Comparison of ENCODE assay signal across 26 mouse cellular contexts in the genomic region with DNA sequence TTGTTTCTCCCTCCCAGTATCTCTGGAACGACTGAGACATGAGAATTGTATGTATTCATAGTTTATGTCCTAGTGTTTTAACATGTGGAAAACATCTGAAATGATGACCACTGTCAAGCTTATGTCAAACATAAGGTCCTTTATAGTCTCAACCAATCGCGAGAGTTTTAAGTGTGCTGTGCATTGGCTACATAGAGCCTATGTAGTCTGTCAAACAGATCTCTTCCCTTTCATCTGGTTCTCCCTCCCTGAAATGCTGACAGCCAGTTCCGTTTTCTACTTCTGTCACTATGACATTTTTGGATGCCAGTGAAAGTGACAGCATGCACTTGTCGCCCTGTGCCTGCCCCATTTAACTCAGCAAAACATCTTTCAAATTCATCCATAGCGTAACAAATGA.
DNase-seq lines count a peak whose midpoint lies in the region; ATAC-seq and TF ChIP-seq lines count a peak whose summit lies in the region.
"Had no signal": no experiment of that assay in that cellular context is flagged by ENCODE, and none has a peak within 500 bp of the region (broad histone marks: within the 10 kb centered on the region; RNA-seq: fewer than 3 reads in every experiment).

No protein-coding gene starts in this region.

- no peak overlapping the region for H3K9ac ChIP-seq in forebrain, postnatal 0 days
- no peak overlapping the region for H3K9ac ChIP-seq in heart, embryonic 13.5 days
- H3K9ac ChIP-seq: kidney, embryonic 15.5 days; limb, embryonic 13.5 days; stomach, embryonic 15.5 days had no signal

- peak; percentile 80 for ATAC-seq in forebrain, postnatal 0 days
- no peak for ATAC-seq in heart, embryonic 13.5 days (ENCODE audit: extremely low read depth, insufficient number of reproducible peaks, low FRiP score, low TSS enrichment)
- ATAC-seq: hindbrain, embryonic 16.5 days; midbrain, embryonic 16.5 days; Patski had no signal

- H3K9me3 ChIP-seq in forebrain, postnatal 0 days (ENCODE audit: low read length) = no peaks in the 10 kb centered on the region
- no peaks in the 10 kb centered on the region for H3K9me3 ChIP-seq in forebrain, embryonic 10.5 days
- H3K9me3 ChIP-seq in heart, embryonic 13.5 days = no peaks in the 10 kb centered on the region
- H3K9me3 ChIP-seq: kidney, embryonic 15.5 days; limb, embryonic 13.5 days; stomach, embryonic 15.5 days had no signal

- no peak for TF ChIP-seq CTCF in forebrain, postnatal 0 days (IDR thresholded peaks at IDR 0.05; ENCODE audit: low read depth)
- TF ChIP-seq CTCF in layer of hippocampus, adult 2 months (conservative IDR thresholded peaks at IDR 0.05) = no peak

- H3K4me3 ChIP-seq in forebrain, postnatal 0 days (ENCODE audit: low read depth, low read length) = no peak overlapping the region
- no peak overlapping the region for H3K4me3 ChIP-seq in forebrain, embryonic 10.5 days
- no peak overlapping the region for H3K4me3 ChIP-seq in heart, embryonic 13.5 days
- no peak overlapping the region for H3K4me3 ChIP-seq in layer of hippocampus, adult 2 months
- H3K4me3 ChIP-seq: kidney, embryonic 15.5 days; left cerebral cortex, adult 2 months; limb, embryonic 13.5 days; stomach, embryonic 15.5 days had no signal

- H3K27me3 ChIP-seq in forebrain, postnatal 0 days (ENCODE audit: insufficient read depth, low read length) = no peaks in the 10 kb centered on the region
- no peaks in the 10 kb centered on the region for H3K27me3 ChIP-seq in forebrain, embryonic 10.5 days (ENCODE audit: poor library complexity, severe bottlenecking)
- no peaks in the 10 kb centered on the region for H3K27me3 ChIP-seq in heart, embryonic 13.5 days (replicated peaks)
- H3K27me3 ChIP-seq: kidney, embryonic 15.5 days; limb, embryonic 13.5 days; Patski; stomach, embryonic 15.5 days had no signal

- DNase-seq in forebrain, postnatal 0 days = peak; percentile 38
- no peak for DNase-seq in forebrain, embryonic 10.5 days (ENCODE audit: extremely low spot score, low spot score)
- no peak for DNase-seq in heart, postnatal 14 days
- peak in 1 of 2 experiments; percentile 13 for DNase-seq in layer of hippocampus, adult 2 months (ENCODE audit: low spot score in 2 of 2)
- DNase-seq in layer of hippocampus, postnatal 25 days (ENCODE audit: extremely low spot score in 1 of 2, low spot score in 1 of 2) = no peak
- peak; percentile 33 for DNase-seq in brain, adult 2 months (ENCODE audit: low read depth, low spot score)
- DNase-seq: adrenal gland, postnatal 10 days; cerebellum, adult 11 months; cerebellum, adult 9-10 months; cerebellum, postnatal 36 days; gastrocnemius, postnatal 36 days; kidney, adult 18-20 months; kidney, postnatal 25 days; lung, postnatal 36 days; right cerebral cortex, postnatal 25 days had no signal

- no peaks in the 10 kb centered on the region for H3K4me1 ChIP-seq in forebrain, postnatal 0 days (ENCODE audit: insufficient read depth)
- H3K4me1 ChIP-seq in forebrain, embryonic 10.5 days = no peaks in the 10 kb centered on the region
- peaks cover 29% of the 10 kb centered on the region for H3K4me1 ChIP-seq in heart, embryonic 13.5 days
- H3K4me1 ChIP-seq: stomach, embryonic 15.5 days had no signal

- H3K4me2 ChIP-seq in forebrain, postnatal 0 days (ENCODE audit: low read depth) = no peak overlapping the region
- H3K4me2 ChIP-seq in heart, embryonic 13.5 days = no peak overlapping the region
- H3K4me2 ChIP-seq: heart, embryonic 11.5 days; kidney, embryonic 15.5 days; limb, embryonic 13.5 days; liver, embryonic 11.5 days; midbrain, embryonic 11.5 days; stomach, embryonic 15.5 days had no signal

- H3K36me3 ChIP-seq in forebrain, postnatal 0 days (ENCODE audit: insufficient read depth) = no peaks in the 10 kb centered on the region
- no peaks in the 10 kb centered on the region for H3K36me3 ChIP-seq in forebrain, embryonic 10.5 days (replicated peaks)
- no peaks in the 10 kb centered on the region for H3K36me3 ChIP-seq in heart, embryonic 13.5 days
- H3K36me3 ChIP-seq: kidney, embryonic 15.5 days; limb, embryonic 13.5 days; stomach, embryonic 15.5 days had no signal

- intact Hi-C loops in heart, postnatal 14 days (cut with DNase I) = no loop called here

- WGBS in forebrain, postnatal 0 days = 64% methylated on average over 6 of the region's 6 CpGs
- 90% methylated on average over 6 of the region's 6 CpGs for WGBS in forebrain, embryonic 10.5 days
- 48% methylated on average over 6 of the region's 6 CpGs for WGBS in heart, embryonic 13.5 days

- no peak overlapping the region for H3K27ac ChIP-seq in forebrain, postnatal 0 days (ENCODE audit: low read depth, low read length)
- no peak overlapping the region for H3K27ac ChIP-seq in forebrain, embryonic 10.5 days
- peak overlapping the region; percentile 39; the same call in 1 of the 2 replicates for H3K27ac ChIP-seq in heart, embryonic 13.5 days (replicated peaks)
- H3K27ac ChIP-seq in layer of hippocampus, adult 2 months = peak overlapping the region; percentile 74
- H3K27ac ChIP-seq: kidney, embryonic 15.5 days; left cerebral cortex, adult 2 months; limb, embryonic 13.5 days; stomach, embryonic 15.5 days had no signal

Comparison
In these comparisons a context has a peak if more than half of its experiments do, and no peak if none do; other contexts are left out.
1. DNase-seq: peak in forebrain, postnatal 0 days (single experiment) and brain, adult 2 months (single experiment); none in forebrain, embryonic 10.5 days (single experiment), heart, postnatal 14 days (0 of 2) and layer of hippocampus, postnatal 25 days (0 of 2).
2. H3K27ac ChIP-seq: peak in heart, embryonic 13.5 days (single experiment) and layer of hippocampus, adult 2 months (single experiment); none in forebrain, postnatal 0 days (single experiment) and forebrain, embryonic 10.5 days (single experiment).